Mouse (Mus musculus) CH12.LX (cell line): Measurements from ENCODE around the gene Bora. TPM values are rescaled to one million over a fixed set of nuclear protein-coding genes. Genes with fewer than 3 reads are reported as not detected.
A peak's percentile ranks its signal among the peaks of the same experiment; 100 is the strongest.

Source experiments
- DNase-seq: peaks from one replicate; pipeline ENCODE4 v3.0.0-alpha.2; 2013; ENCODE audit errors: extremely low read depth
- H3K27ac ChIP-seq: 2 replicates; pipeline ENCODE4 v1.5.1; 2012; ENCODE audit warnings: low read depth, mild to moderate bottlenecking, control low read depth, moderate library complexity; ENCODE audit not compliant: insufficient read depth
- H3K27me3 ChIP-seq: replicated peaks from 2 replicates; pipeline ENCODE3; 2012; ENCODE audit warnings: inconsistent platforms
- H3K36me3 ChIP-seq, 2 experiments: replicated peaks in 1 of 2; 2 replicates each; pipeline versions ENCODE3 to v1.6.1; 2012; ENCODE audit warnings: inconsistent platforms in 1 of 2, low read length in 1 of 2, mild to moderate bottlenecking in 1 of 2, mixed read lengths in 1 of 2, moderate library complexity in 1 of 2; ENCODE audit not compliant: control insufficient read depth in 1 of 2, insufficient read depth in 1 of 2
- H3K4me1 ChIP-seq, 2 experiments: 2 replicates each; pipeline ENCODE4 v1.6.1; 2012; ENCODE audit warnings: inconsistent platforms in 1 of 2, moderate library complexity in 1 of 2; ENCODE audit not compliant: insufficient read depth in 2 of 2, control insufficient read depth in 1 of 2
- H3K4me2 ChIP-seq: 2 replicates; pipeline ENCODE4 v1.6.1; 2012; ENCODE audit warnings: low read depth, mild to moderate bottlenecking, control low read depth; ENCODE audit not compliant: poor library complexity, insufficient read depth, severe bottlenecking
- H3K4me3 ChIP-seq, 3 experiments: fragments of 150-350 bp in 1 of 3; sonication (generic) in 1 of 3; replicated peaks in 1 of 3; 2 replicates each; pipeline versions ENCODE3 to v1.5.1; 2011 to 2012; ENCODE audit warnings: low read depth in 2 of 3, low read length in 2 of 3, mild to moderate bottlenecking in 2 of 3, moderate library complexity in 2 of 3, control low read depth in 1 of 3, improper control_type of control experiment in 1 of 3, inconsistent platforms in 1 of 3, mixed read lengths in 1 of 3; ENCODE audit not compliant: poor library complexity in 1 of 3
- H3K79me2 ChIP-seq: replicated peaks from 2 replicates; pipeline ENCODE4 v1.6.1; 2012; ENCODE audit warnings: mild to moderate bottlenecking, moderate library complexity; ENCODE audit not compliant: control insufficient read depth, poor library complexity, insufficient read depth, severe bottlenecking; ENCODE audit errors: extremely low read depth
- H3K9ac ChIP-seq: 2 replicates; pipeline ENCODE4 v1.6.1; 2012; ENCODE audit warnings: low read depth, mild to moderate bottlenecking, control low read depth, moderate library complexity; ENCODE audit not compliant: insufficient read depth
- H3K9me3 ChIP-seq: replicated peaks from 2 replicates; pipeline ENCODE3; 2012; ENCODE audit warnings: low read length, inconsistent platforms, mixed read lengths
- CHD1 ChIP-seq: IDR thresholded peaks from 2 replicates; pipeline ENCODE4 v1.6.1; 2012; ENCODE audit warnings: low read depth, low read length, improper control_type of control experiment, inconsistent platforms
- CTCF ChIP-seq, 2 experiments: IDR thresholded peaks in 1 of 2; conservative IDR thresholded peaks in 1 of 2; 2 replicates each; pipeline ENCODE4 v1.5.1; 2011 to 2012; ENCODE audit warnings: low read depth in 2 of 2, low read length in 2 of 2, improper control_type of control experiment in 1 of 2, inconsistent platforms in 1 of 2, mild to moderate bottlenecking in 1 of 2, moderate library complexity in 1 of 2
- ETS1 ChIP-seq: conservative IDR thresholded peaks from 2 replicates; pipeline ENCODE4 v1.6.1; 2012; ENCODE audit warnings: low read depth, mild to moderate bottlenecking, inconsistent platforms, low read length, improper control_type of control experiment, moderate library complexity
- IRF4 ChIP-seq: IDR thresholded peaks from 2 replicates; pipeline ENCODE4 v1.6.1; 2014; ENCODE audit warnings: low read depth, mild to moderate bottlenecking, inconsistent platforms, low read length, improper control_type of control experiment
- MAFK ChIP-seq: IDR thresholded peaks from 2 replicates; pipeline ENCODE4 v1.6.1; 2011; ENCODE audit warnings: low read length, improper control_type of control experiment; ENCODE audit not compliant: insufficient replicate concordance
- MXI1 ChIP-seq: IDR thresholded peaks from 2 replicates; pipeline ENCODE4 v1.6.1; 2011; ENCODE audit warnings: mild to moderate bottlenecking, low read depth, low read length, improper control_type of control experiment
- MYC ChIP-seq: IDR thresholded peaks from 2 replicates; pipeline ENCODE4 v1.6.1; 2011; ENCODE audit warnings: low read depth, mild to moderate bottlenecking, improper control_type of control experiment, low read length
- NELFE ChIP-seq: IDR thresholded peaks from 2 replicates; pipeline ENCODE4 v1.6.1; 2011; ENCODE audit warnings: low read depth, low read length, improper control_type of control experiment
- POLR2A ChIP-seq: IDR thresholded peaks from 2 replicates; pipeline ENCODE4 v1.6.1; 2011; ENCODE audit warnings: low read depth, mild to moderate bottlenecking, improper control_type of control experiment, low read length
- RAD21 ChIP-seq: IDR thresholded peaks from 2 replicates; pipeline ENCODE4 v1.6.1; 2011; ENCODE audit warnings: low read depth, mild to moderate bottlenecking, low read length, improper control_type of control experiment, moderate library complexity
- SIN3A ChIP-seq: IDR thresholded peaks from 2 replicates; pipeline ENCODE4 v1.6.1; 2012; ENCODE audit warnings: low read length, improper control_type of control experiment, inconsistent platforms
- SMC3 ChIP-seq: IDR thresholded peaks from 2 replicates; pipeline ENCODE4 v1.6.1; 2011; ENCODE audit warnings: low read depth, low read length, improper control_type of control experiment
- dilution Hi-C: fragments of 300-500 bp; cut with MboI; formaldehyde crosslinking; loops from 2 replicates; pipeline ENCODE4 v1.14.3; 2020; ENCODE audit warnings: low sequenced_read_pairs; ENCODE audit not compliant: extremely low pct_unique_long_range_greater_than_20kb, extremely low pct_ligation_motif_present
- in situ Hi-C: fragments of 300-500 bp; cut with MboI; formaldehyde crosslinking; loops from 3 replicates; pipeline ENCODE4 v1.14.3; 2019; ENCODE audit warnings: low sequenced_read_pairs, low pct_ligation_motif_present, low pct_unique_long_range_greater_than_20kb, mixed read lengths
- polyA plus RNA-seq: library from polyadenylated mRNA; unstranded; fragments of >175 nt; gene quantifications from 2 replicates; pipeline ENCODE4 v1.2.1, GENCODE M21; 2012; ENCODE audit warnings: low read depth; ENCODE audit not compliant: insufficient read length
- total RNA-seq, 2 experiments: library from RNA; depleted of rRNA; stranded (reverse); fragments of 300-350 nt in 1 of 2; fragments of >200 nt in 1 of 2; gene quantifications; 2 replicates each; pipeline ENCODE4 v1.2.3; 2012 to 2014

The Bora gene
- total and polyA plus RNA-seq, 3 experiments: 27.9 to 49.3 (median 44.7) TPM

DNA sequence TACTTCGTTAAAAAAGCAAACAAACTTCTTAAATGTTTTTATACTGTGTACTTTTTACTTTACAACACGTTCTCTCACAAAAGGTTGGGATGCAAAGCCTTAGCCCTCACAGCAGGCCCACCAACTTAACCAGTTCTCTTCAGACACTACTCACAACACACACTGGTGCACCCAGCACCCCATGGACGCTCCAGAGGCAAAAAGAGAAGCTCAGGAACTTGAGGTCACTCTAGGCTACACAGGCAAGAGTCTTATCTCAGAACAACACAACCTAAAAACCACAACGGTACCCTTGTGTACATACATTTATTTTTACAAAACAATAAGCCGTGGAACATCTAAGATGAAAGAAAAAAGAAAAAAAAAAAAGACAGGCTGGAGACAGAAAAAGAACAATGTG is 1.3 kb upstream of the Bora start:
- Histone ChIP-seq H3K27ac (no peak overlapping the region), H3K4me3 (peak overlapping the region; percentile 58 to 94 (median 92)), H3K9me3 (no peaks in the 10 kb centered on the region), H3K9ac (peak overlapping the region; percentile 93), H3K4me2 (peak overlapping the region; percentile 93), H3K79me2 (peaks cover 72% of the 10 kb centered on the region), H3K27me3 (no peaks in the 10 kb centered on the region), H3K4me1 (peaks cover 5 to 52% of the 10 kb centered on the region in 2 experiments; a peak in 3 of 4 replicates), H3K36me3 (peaks cover 6 to 22% of the 10 kb centered on the region in 2 experiments)
- no peak for TF ChIP-seq CHD1
- no peak for TF ChIP-seq IRF4
- no peak for TF ChIP-seq RAD21
- no peak for TF ChIP-seq POLR2A
- no peak for TF ChIP-seq SMC3
- dilution Hi-C loops (no loop called here), in situ Hi-C loops (no loop called here)
- DNase-seq: no peak

DNA sequence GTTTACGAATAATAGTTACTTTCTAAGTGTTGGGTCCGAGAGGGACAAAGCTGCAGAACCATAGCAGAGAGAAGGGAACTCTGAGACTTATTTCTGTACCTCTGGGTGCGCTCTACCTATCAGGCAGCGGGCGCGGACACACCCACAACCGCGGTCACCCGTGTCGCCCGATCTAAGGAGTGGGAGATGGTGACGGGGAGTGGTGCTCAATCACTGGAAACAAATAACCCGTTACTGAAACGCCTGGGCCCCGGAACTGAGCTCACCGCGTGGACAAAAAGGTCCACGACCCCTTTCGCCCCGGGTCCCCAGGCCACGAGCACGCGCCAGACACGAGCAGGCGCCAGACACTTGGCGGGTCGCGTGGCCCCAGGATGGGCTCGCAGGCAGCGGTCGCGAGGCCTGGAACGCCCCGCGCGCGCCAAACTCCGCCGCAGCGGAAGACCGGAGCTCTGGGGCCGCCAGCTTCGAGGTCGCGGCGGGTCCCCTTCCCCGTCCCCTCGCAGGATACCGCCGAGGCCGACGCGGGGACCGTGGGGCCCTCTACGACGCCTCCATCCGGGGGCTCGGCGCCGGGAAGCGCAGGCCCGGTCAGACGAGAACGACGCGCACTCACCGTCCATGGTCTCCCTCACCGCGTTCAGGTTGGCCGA is 518 bp upstream of the Bora start:
- TF ChIP-seq NELFE (no peak), ETS1 (no peak), CTCF (conservative IDR thresholded peaks at IDR 0.05 in 1 of 2, IDR thresholded peaks at IDR 0.05 in 1 of 2; ENCODE audit: low read depth in 2 of 2, low read length in 2 of 2) (no peak), MXI1 (peak; percentile 62; the same call in 1 of the 2 replicates)
- Histone ChIP-seq H3K79me2 (peaks cover 71% of the 10 kb centered on the region), H3K4me3 (peak overlapping the region; percentile 58 to 94 (median 92)), H3K9me3 (no peaks in the 10 kb centered on the region), H3K9ac (peak overlapping the region; percentile 93), H3K27me3 (no peaks in the 10 kb centered on the region), H3K27ac (peak overlapping the region; percentile 78), H3K4me1 (peaks cover 5 to 51% of the 10 kb centered on the region in 2 experiments; a peak in 3 of 4 replicates), H3K36me3 (peaks cover 10 to 24% of the 10 kb centered on the region in 2 experiments), H3K4me2 (peak overlapping the region; percentile 93; the same call in 1 of the 2 replicates)
- dilution Hi-C loops: no loop called here
- in situ Hi-C loops: no loop called here
- DNase-seq: peak; percentile 19

DNA sequence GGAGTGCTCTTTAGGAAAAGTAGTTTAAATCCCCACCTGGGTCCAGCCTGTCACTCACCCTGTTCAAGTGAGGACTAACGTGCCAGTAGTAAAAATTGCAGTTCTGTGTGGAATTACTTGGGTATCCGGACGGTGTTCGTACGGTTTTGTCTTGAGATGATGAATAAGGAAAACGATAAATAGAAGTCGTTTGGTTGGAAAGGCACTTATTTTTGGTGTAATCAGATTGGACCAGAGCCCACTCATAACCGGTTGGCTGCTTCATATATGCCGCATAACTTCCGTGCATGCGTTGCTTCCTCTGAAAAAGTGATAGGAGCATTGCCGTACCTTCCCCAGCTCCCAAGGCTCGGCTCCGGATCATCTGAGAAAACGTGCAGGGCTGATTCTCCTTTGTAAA is 760 bp downstream of the Bora start:
- peak overlapping the region; percentile 76 for H3K9ac ChIP-seq
- H3K4me3 ChIP-seq: peak overlapping the region; percentile 68 to 92 (median 74)
- dilution Hi-C loops: no loop called here
- no peaks in the 10 kb centered on the region for H3K27me3 ChIP-seq
- DNase-seq: peak; percentile 47
- H3K9me3 ChIP-seq: no peaks in the 10 kb centered on the region
- TF ChIP-seq MAFK (no peak), MYC (0 out of 2 replicates have a peak, but pooled peaks have one; percentile 1), SIN3A (peak; percentile 23; the same call in 1 of the 2 replicates)
- peaks cover 60% of the 10 kb centered on the region for H3K79me2 ChIP-seq
- H3K4me1 ChIP-seq: peaks cover 5 to 38% of the 10 kb centered on the region in 2 experiments; a peak in 3 of 4 replicates
- peaks cover 16 to 36% of the 10 kb centered on the region in 2 experiments for H3K36me3 ChIP-seq
- H3K4me2 ChIP-seq: peak overlapping the region; percentile 88; the same call in 1 of the 2 replicates
- in situ Hi-C loops: no loop called here
- no peak overlapping the region for H3K27ac ChIP-seq
